Mouse (Mus musculus) heart, postnatal 0 days (tissue): ENCODE measurements at regions not wholly inside any gene's neighbourhood (a gene's known extent, or its start where the extent isn't known, plus 50 kb on each side); places are given as distances from the start of the nearest gene placed in this dataset.

Experiments
- ATAC-seq: fragments of 200-750 bp; cut with Nextera tagmentation; 2 replicates; pipeline ENCODE4 v1.8.0; 2017; ENCODE audit warnings: low read depth, moderate number of reproducible peaks, moderate library complexity; ENCODE audit not compliant: insufficient read depth
- DNase-seq: peaks from one replicate; pipeline ENCODE4 v3.0.0-alpha.2; 2016; ENCODE audit warnings: low spot score
- H3K27ac ChIP-seq: fragments of 300-500 bp; sonication (generic); 2 replicates; pipeline ENCODE4 v1.5.1; 2014; ENCODE audit warnings: low read depth, mild to moderate bottlenecking
- H3K27me3 ChIP-seq: fragments of 300-500 bp; sonication (generic); 2 replicates; pipeline ENCODE4 v1.6.1; 2014; ENCODE audit warnings: low read length, mixed read lengths; ENCODE audit not compliant: control insufficient read depth, insufficient read depth
- H3K36me3 ChIP-seq: fragments of 300-500 bp; sonication (generic); replicated peaks from 2 replicates; pipeline ENCODE4 v1.6.1; 2014; ENCODE audit warnings: low read length, mixed read lengths; ENCODE audit not compliant: control insufficient read depth, insufficient read depth
- H3K4me1 ChIP-seq: fragments of 300-500 bp; sonication (generic); 2 replicates; pipeline ENCODE4 v1.6.1; 2014; ENCODE audit warnings: antibody characterized with exemption; ENCODE audit not compliant: control insufficient read depth, insufficient read depth
- H3K4me2 ChIP-seq: fragments of 300-500 bp; sonication (generic); 2 replicates; pipeline ENCODE4 v1.6.1; 2014; ENCODE audit warnings: low read depth, mild to moderate bottlenecking, low read length, moderate library complexity
- H3K4me3 ChIP-seq: fragments of 300-500 bp; sonication (generic); 2 replicates; pipeline ENCODE4 v1.5.1; 2014; ENCODE audit warnings: low read depth, low read length
- H3K9ac ChIP-seq: fragments of 300-500 bp; sonication (generic); replicated peaks from 2 replicates; pipeline ENCODE4 v1.6.1; 2014; ENCODE audit warnings: low read depth, low read length, mixed read lengths
- H3K9me3 ChIP-seq: fragments of 300-500 bp; sonication (generic); replicated peaks from 2 replicates; pipeline ENCODE4 v1.6.1; 2016; ENCODE audit warnings: low read length; ENCODE audit not compliant: control insufficient read depth
- CTCF ChIP-seq: IDR thresholded peaks from 2 replicates; pipeline ENCODE4 v1.5.1; 2016; ENCODE audit warnings: antibody characterized with exemption, control low read depth, low read depth
- EP300 ChIP-seq: IDR thresholded peaks from 2 replicates; pipeline ENCODE4 v1.6.1; 2016; ENCODE audit warnings: antibody characterized with exemption, low read depth
- WGBS: fragments of 180-500 bp; shearing (Covaris S2); extraction: QIAGEN DNeasy Blood & Tissue Kit; methylation state at CpG from one replicate; pipeline ENCODE4 v1.1.7; 2014; 5-methylcytosine and 5-hydroxymethylcytosine counted together

GRCm38 (mm10) chr13:82453650-82454049 is 670.8 kb downstream of the Cetn3 start:
- Histone ChIP-seq H3K4me1 (no peaks in the 10 kb centered on the region), H3K4me3 (no peak overlapping the region), H3K9ac (no peak overlapping the region), H3K27ac (no peak overlapping the region), H3K36me3 (no peaks in the 10 kb centered on the region), H3K9me3 (no peaks in the 10 kb centered on the region), H3K4me2 (no peak overlapping the region), H3K27me3 (no peaks in the 10 kb centered on the region)
- no peak for TF ChIP-seq CTCF
- no peak for TF ChIP-seq EP300
- DNase-seq (no peak), ATAC-seq (no peak)
- 81% methylated on average over 5 of the region's 5 CpGs for WGBS

DNA sequence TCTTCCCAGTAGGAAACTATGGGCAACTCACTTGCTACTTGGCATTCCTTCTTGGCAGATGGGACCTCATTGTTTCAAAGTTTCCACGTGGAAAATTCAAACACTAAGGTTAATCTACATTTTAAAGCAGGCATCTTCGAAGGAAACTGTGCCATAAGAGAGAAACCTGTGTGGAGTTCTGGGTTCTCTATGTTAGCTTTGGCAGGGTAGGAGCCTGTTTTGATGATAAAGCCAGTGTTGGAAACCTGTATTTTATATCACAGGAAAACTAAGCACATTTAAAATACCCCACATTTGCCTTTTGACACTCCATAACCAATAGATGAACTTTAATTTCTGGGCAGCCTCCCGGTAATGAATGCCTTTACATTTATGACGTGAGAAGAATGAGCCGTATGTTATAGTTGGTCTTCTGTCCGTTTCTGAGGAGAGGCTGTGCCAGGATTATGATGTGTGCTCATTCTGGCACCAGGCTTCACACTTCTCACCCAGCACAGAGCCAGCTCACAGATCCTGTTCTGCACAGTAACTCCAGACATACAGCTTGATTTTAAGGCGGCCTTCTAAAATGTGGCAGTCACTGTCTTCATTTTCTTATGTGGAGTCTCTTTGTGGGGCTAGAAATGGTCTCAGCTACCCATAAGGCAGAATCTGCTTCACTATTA is 700.5 kb downstream of the Cetn3 start:
- WGBS = 67% methylated on average over 7 of the region's 7 CpGs
- Histone ChIP-seq H3K36me3 (no peaks in the 10 kb centered on the region), H3K27me3 (no peaks in the 10 kb centered on the region), H3K4me1 (no peaks in the 10 kb centered on the region), H3K9me3 (no peaks in the 10 kb centered on the region), H3K27ac (no peak overlapping the region), H3K9ac (no peak overlapping the region), H3K4me2 (no peak overlapping the region), H3K4me3 (no peak overlapping the region)
- no peak for DNase-seq
- ATAC-seq = no peak
- TF ChIP-seq CTCF (no peak), EP300 (no peak)

- H3K4me3 ChIP-seq = no peak overlapping the region
- no peak for TF ChIP-seq CTCF
- no peak for TF ChIP-seq EP300
- no peak overlapping the region for H3K9ac ChIP-seq
- 78% methylated on average over 2 of the region's 2 CpGs for WGBS
- H3K4me1 ChIP-seq = no peaks in the 10 kb centered on the region
- no peak for ATAC-seq
- H3K9me3 ChIP-seq = no peaks in the 10 kb centered on the region
- no peaks in the 10 kb centered on the region for H3K27me3 ChIP-seq
- H3K36me3 ChIP-seq = no peaks in the 10 kb centered on the region
- H3K4me2 ChIP-seq = no peak overlapping the region
- no peak overlapping the region for H3K27ac ChIP-seq
- no peak for DNase-seq
These were observed 713.7 kb downstream of the Cetn3 start for GRCm38 (mm10) chr13:82496606-82497005.

- no peak for TF ChIP-seq CTCF
- no peak for TF ChIP-seq EP300
- Histone ChIP-seq H3K27me3 (no peaks in the 10 kb centered on the region), H3K36me3 (no peaks in the 10 kb centered on the region), H3K4me2 (no peak overlapping the region), H3K27ac (no peak overlapping the region), H3K9ac (no peak overlapping the region), H3K4me1 (no peaks in the 10 kb centered on the region), H3K9me3 (no peaks in the 10 kb centered on the region), H3K4me3 (no peak overlapping the region)
- DNase-seq (no peak), ATAC-seq (no peak)
- 80% methylated on average over 2 of the region's 2 CpGs for WGBS
These were observed 725.3 kb downstream of the Cetn3 start for GRCm38 (mm10) chr13:82508176-82508575.

GRCm38 (mm10) chr13:82509512-82509911 is 726.6 kb downstream of the Cetn3 start:
- no peaks in the 10 kb centered on the region for H3K9me3 ChIP-seq
- no peak for DNase-seq
- H3K27me3 ChIP-seq = no peaks in the 10 kb centered on the region
- ATAC-seq = no peak
- H3K27ac ChIP-seq = no peak overlapping the region
- no peak overlapping the region for H3K4me2 ChIP-seq
- no peaks in the 10 kb centered on the region for H3K4me1 ChIP-seq
- H3K4me3 ChIP-seq = no peak overlapping the region
- TF ChIP-seq CTCF (no peak), EP300 (no peak)
- H3K9ac ChIP-seq = no peak overlapping the region
- WGBS = 72% methylated on average over 3 of the region's 3 CpGs
- no peaks in the 10 kb centered on the region for H3K36me3 ChIP-seq
